Mouse (Mus musculus): Measurements from ENCODE around the gene Ppp6r1. TPM values are rescaled to one million over a fixed set of nuclear protein-coding genes. Genes with fewer than 3 reads are reported as not detected.

Ppp6r1 gene
- total RNA-seq (2021): 10 to 100 TPM; 74.0 to 83.3 TPM
- long read RNA-seq, experiment 1, transcript Ppp6r1-201 (24 exons, 3,862 nt): major isoform, 36 of 65 reads
- long read RNA-seq, experiment 1, partial matches to known transcripts: 4 of 65 reads
- long read RNA-seq, experiment 1, other reads (novel, unspliced or antisense): 25 of 65 reads
- long read RNA-seq, experiment 2, transcript Ppp6r1-201 (24 exons, 3,862 nt): major isoform, 15 of 33 reads
- long read RNA-seq, experiment 2, partial matches to known transcripts: 5 of 33 reads
- long read RNA-seq, experiment 2, other reads (novel, unspliced or antisense): 13 of 33 reads

- DNase-seq: peak; percentile 97
Measured at GRCm38 (mm10) chr7:4658912-4659551, at the start of gene Ppp6r1. Ppp6r1 (minus strand) TSS chr7:4659019.

GRCm38 (mm10) chr7:4705098-4705497 lies 46.3 kb upstream of the Ppp6r1 start:
- DNase-seq: peak; percentile 68

- DNase-seq: no peak
Measured at GRCm38 (mm10) chr7:4703195-4703594, 44.4 kb upstream of the Ppp6r1 start.

- no peak for DNase-seq
Measured at GRCm38 (mm10) chr7:4702334-4702733, 43.5 kb upstream of the Ppp6r1 start.

- DNase-seq: no peak
Measured at GRCm38 (mm10) chr7:4693004-4693403, 34.2 kb upstream of the Ppp6r1 start.

GRCm38 (mm10) chr7:4690951-4691653 lies 32.3 kb upstream of the Ppp6r1 start:
- DNase-seq: no peak

- peak; percentile 80 for DNase-seq
Measured at GRCm38 (mm10) chr7:4690387-4690786, 31.6 kb upstream of the Ppp6r1 start, which contains the start of gene Brsk1. Brsk1 (plus strand) TSS chr7:4690604.

- DNase-seq: peak; percentile 94
Measured at GRCm38 (mm10) chr7:4684632-4685417, 26.0 kb upstream of the Ppp6r1 start, which contains the start of gene Hspbp1. Hspbp1 (minus strand) TSS chr7:4685068.

- DNase-seq: no peak
Measured at GRCm38 (mm10) chr7:4684203-4684602, 25.4 kb upstream of the Ppp6r1 start.

GRCm38 (mm10) chr7:4683307-4683706 lies 24.5 kb upstream of the Ppp6r1 start:
- no peak for DNase-seq

GRCm38 (mm10) chr7:4675200-4675599 lies 16.4 kb upstream of the Ppp6r1 start:
- DNase-seq: no peak

GRCm38 (mm10) chr7:4674114-4674731 lies 15.4 kb upstream of the Ppp6r1 start:
- DNase-seq: no peak

- peak; percentile 63 for DNase-seq
Measured at GRCm38 (mm10) chr7:4671956-4672355, 13.1 kb upstream of the Ppp6r1 start.

GRCm38 (mm10) chr7:4670655-4671255 lies 11.9 kb upstream of the Ppp6r1 start:
- DNase-seq: no peak

GRCm38 (mm10) chr7:4669156-4669555 lies 10.3 kb upstream of the Ppp6r1 start:
- no peak for DNase-seq

GRCm38 (mm10) chr7:4668506-4668905 lies 9.7 kb upstream of the Ppp6r1 start:
- DNase-seq: no peak

GRCm38 (mm10) chr7:4666871-4667270 lies 8.1 kb upstream of the Ppp6r1 start:
- DNase-seq: peak; percentile 35

GRCm38 (mm10) chr7:4663742-4664141 lies 4.9 kb upstream of the Ppp6r1 start:
- DNase-seq: no peak

- DNase-seq: no peak
Measured at GRCm38 (mm10) chr7:4663179-4663578, 4.4 kb upstream of the Ppp6r1 start.

GRCm38 (mm10) chr7:4659911-4660443 lies 1.2 kb upstream of the Ppp6r1 start:
- no peak for DNase-seq
